Mouse (Mus musculus): ENCODE data around the gene Afap1. TPM values are rescaled to one million over a fixed set of nuclear protein-coding genes. Genes with fewer than 3 reads are reported as not detected.

The Afap1 gene
- polyA plus RNA-seq, 1 experiment from 2014 or later = 1.3 TPM

Other genes with a start within 250 kb of the Afap1 start
- gene Htra3, start 213.5 kb upstream of the Afap1 start, polyA plus RNA-seq (2015; fragmentation: Nextera tagmentation; extraction: Ambion mirVana) = 1.0 and 1.3 TPM in 2 replicates
- gene Sh3tc1, start 153.3 kb upstream of the Afap1 start, polyA plus RNA-seq (2015; fragmentation: Nextera tagmentation; extraction: Ambion mirVana) = 2.1 TPM in 2 replicates
- gene Ablim2, start 135.4 kb upstream of the Afap1 start, polyA plus RNA-seq (2015; fragmentation: Nextera tagmentation; extraction: Ambion mirVana) = 0.03 and 0.18 TPM in 2 replicates